Mouse (Mus musculus): ENCODE data around the gene Prkce.

DNA sequence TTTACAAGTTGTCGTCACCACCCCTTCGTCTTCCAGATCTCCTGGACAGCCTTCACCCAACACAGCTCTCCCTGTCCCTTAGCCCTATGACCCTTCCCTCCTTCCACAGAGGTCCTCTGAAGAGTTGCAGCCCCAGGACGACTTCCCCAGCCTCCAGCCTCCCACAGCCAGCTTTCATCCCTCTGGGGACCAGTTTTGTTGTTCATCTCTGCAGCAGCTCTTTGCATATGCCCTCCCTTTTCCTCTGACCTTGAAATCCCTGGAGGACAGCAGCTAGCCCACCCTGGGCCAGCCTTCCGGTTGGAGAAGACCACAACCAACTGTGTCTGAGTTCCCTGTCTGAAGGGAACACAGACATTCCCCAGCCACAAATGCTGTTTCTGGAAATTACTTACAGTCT, 483.5 kb downstream of the Prkce start:
- TF ChIP-seq CTCF (IDR thresholded peaks at IDR 0.05; ENCODE audit: control insufficient read depth, insufficient read depth, low read length) (no peak), POLR2A (IDR thresholded peaks at IDR 0.05; ENCODE audit: borderline replicate concordance, control insufficient read depth, low read depth, low read length) (no peak)

All from bone marrow, adult 2 months (tissue).